Mouse (Mus musculus): ENCODE data around the gene Cacna1c. TPM values are rescaled to one million over a fixed set of nuclear protein-coding genes. Genes with fewer than 3 reads are reported as not detected.

The Cacna1c gene
- total RNA-seq, 2 experiments from 2014 or later, result 2.1 to 2.7 TPM

DNA sequence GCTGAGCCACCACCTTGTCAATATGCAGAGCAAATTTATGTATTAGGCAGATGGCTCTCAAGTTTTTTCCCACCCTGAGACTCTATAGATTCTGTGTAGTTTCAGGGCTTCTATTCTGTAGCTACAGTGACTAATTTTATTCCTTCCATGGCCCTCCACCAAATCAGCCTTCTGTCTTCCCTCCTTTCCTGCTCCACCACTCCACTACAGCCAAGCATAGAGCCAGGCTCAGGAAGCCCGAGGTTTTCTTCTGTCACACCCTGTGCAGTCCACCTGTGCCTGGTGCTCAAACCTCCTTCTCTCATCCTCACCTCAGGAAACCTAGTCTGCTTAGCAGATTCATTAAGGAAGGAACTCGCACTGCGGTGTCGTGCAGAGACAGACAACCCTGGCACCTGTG lies 51.1 kb downstream of the Cacna1c start:
- DNase-seq, result no peak

DNA sequence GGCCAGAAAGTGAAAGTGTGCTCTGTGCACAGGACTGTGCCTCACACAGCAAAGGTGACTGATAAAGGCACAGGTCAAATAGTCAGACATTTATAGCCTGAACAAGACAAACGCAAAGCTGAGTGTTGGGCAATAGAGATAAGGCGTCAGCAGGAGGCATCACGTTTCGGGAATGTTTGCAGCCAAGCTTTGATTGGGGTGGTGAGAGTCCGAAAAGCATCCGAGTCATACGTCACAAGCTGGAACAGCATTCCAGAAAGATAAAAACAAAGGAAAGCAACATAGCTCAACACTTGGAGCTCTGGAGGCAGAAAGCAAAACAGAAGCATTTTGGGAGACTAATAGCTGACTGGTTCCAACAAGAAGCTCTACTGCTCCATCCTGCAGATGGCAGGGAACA lies 56.7 kb downstream of the Cacna1c start:
- no peak for DNase-seq

DNA sequence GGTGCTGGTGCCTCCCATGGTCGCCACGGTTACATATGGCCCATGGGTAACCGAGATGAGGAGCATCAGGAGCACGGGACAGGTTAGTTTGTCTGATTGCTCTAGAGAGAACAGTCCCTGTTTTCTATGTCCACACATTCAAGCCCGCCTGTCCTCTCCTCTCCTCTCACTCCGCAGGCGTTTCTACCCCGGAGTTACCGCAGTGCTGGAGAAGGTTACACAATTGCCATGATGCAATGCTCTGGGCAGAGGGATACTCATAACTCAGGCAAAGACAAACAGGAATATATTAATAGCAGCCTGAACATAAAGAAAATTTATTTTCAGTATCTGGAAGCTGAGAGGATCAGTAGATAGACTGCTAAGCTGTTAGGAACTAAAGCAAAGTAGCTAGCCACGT lies 58.5 kb downstream of the Cacna1c start:
- DNase-seq, result no peak

DNA sequence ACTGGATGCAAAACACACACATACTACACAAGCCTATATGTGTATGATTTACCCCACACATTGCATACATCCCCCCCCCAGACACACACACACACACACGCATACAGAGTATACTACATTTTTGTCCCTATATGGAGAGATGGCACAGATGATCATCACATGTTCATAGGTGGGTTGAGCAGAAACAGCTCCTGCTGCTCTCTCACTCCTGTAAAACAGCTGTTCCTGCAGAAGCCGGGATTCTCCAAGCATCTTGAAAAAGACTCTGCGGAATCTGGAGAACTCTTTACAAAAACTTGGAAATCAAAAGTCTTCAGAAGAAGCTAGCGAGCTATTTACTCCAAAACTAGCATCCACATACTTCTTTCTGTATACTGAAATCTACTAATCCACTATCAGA lies 63.4 kb downstream of the Cacna1c start:
- no peak for DNase-seq

DNA sequence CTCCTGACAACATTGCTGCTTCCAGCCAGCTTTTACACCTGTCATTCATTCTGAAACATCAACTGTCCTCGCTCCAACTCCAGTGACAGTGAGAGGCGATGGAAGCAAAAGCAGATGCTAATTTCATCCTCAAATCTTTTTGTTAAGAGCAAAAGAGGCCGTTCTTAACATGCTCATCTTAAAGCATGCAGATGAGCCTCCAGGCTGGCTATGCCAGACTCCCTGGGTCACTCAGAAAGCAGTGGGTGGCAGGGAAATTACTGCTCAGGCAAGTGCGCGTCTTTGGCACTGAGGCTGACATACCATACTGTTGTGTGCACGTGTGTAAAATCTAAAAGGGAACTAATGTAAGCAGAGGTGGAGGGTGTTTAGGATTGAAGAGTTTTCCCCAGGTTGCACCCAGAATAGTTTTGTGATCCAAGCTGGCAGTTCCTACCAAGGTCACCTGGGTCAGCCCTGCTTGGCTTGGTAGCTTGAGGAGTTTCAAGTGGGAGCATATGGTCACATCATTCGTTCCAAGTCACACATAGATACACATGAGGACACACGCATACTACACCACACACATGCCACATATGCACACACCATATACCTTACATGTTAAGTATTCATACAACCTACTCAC lies 64.0 kb downstream of the Cacna1c start:
- DNase-seq, result no peak

DNA sequence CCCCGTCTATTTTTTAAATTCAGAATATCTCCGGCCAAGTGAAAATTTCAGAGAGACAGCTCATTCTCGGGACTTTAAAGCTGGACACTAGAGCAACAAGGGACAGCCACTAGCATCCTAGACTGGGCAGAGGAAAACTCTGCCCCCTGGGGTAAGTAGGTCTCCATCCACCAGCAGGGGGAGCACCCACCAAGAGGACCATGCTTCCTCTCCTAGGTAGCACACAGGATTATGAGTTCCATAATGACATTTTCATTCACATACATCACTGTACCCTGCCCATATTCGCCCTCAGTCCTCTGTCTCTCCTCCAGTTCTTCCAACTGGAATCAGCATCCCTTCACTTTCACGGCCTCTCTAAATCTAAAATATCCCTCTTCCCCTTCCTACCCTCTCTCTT lies 66.6 kb downstream of the Cacna1c start:
- DNase-seq, result no peak

DNA sequence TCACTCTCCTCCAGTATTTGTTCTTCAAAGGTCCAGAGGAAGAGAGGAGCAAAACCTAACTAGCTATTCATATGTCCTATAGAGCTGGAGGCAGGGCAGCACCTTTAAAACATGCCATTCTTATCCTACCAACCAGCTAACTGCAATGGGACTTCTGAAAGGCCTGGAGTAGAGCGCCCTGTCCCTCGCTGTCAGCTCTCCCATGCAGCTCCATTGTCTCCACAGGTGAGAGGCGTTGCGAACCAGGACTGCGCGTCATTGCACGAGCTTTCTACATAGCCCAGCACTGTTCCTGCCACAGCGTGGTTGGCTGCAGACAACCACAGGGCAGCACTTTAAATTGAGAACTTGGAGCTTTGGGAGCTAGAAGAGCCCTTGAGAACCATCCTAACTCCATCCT lies 67.7 kb downstream of the Cacna1c start:
- DNase-seq, result no peak

DNA sequence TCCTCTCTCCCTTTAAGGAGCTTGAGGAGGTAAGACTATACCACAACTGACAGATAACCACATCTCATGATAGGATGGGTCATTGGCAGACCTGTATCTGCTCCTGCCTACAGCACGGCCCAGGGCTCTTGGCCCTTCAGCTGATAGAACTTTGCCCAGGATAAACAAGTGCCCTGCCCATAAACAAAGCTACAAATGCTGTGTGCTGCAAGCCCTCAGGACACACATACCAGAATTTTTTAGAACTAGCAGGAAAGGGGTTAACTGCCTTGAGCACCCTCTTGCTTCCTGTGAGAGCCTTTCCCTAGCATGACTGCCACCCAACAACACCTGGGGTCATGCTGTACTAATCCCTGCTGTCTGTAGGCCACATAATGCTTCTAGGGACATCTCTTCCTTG lies 68.1 kb downstream of the Cacna1c start:
- DNase-seq, result no peak

DNA sequence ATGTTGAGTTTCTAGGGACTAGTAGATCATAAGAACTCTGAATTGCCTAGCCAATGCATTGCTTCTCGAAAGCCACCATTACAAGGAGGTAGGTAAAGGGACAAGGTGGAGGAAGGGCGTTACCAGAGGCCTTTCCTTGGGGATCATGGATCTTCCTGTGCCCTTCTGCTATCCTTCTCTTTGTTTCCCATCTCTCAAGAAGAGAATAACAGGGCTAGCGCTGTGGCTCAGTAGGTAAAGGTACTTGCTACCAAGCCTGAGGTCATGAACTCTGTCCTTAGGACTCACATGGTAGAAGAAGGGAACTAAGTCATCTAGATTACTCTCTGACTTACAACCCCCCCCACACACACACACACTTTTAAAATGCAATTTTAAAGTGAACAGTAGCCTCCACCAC lies 69.2 kb downstream of the Cacna1c start:
- DNase-seq, result no peak

DNA sequence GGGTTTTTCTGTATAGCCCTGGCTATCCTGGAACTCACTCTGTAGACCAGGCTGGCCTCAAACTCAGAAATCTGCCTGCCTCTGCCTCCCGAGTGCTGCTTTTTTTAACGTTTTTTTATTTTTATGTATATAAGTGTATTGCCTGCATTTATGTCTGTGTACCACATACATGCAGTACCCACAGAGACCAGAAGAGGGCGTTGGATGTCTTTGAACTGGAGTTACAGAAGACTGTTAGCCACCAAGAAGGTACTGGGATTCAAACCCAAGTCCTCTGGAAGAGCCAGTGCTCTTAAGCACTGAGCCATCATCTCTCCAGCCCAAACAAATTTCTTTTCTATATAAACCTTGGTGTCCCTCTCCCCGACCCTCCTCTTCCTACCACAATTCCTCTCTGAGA lies 77.8 kb downstream of the Cacna1c start:
- DNase-seq, result no peak

DNA sequence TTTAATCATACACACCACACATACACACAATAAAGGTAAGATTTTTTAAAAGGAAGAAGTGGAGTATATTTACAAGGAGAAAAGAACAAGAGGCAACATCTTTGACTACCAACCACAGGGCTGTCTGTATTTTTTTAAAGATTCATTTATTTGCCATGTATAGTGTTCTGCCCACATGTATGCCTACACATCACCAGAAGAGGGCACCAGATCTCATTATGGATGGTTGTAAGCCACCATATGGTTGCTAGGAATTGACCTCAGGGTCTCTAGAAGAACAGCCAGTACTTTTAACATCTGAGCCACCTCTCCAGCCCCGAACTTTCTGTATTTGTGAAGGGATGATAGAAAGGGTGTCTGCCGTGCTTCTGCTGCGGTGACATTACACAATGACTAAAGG lies 79.9 kb downstream of the Cacna1c start:
- no peak for DNase-seq

DNA sequence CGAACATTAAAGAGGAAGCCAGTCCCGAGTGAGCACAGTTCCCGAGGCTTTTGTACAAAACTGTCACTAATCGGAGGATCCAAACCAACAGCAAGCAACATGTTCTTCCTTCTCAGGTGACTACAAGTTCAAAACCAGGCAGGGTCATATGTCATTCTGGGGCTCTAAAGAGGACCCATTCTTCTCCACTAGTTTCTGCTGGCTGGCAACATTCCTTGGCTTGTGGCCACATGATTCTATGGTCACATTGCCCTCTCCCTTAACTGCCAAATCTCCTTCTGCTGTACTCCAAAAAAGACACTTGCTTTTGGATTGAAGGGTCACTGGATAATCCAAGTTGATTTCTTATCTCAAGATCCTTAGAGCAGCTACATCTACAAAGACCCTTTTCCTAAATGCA lies 82.9 kb downstream of the Cacna1c start:
- no peak for DNase-seq

DNA sequence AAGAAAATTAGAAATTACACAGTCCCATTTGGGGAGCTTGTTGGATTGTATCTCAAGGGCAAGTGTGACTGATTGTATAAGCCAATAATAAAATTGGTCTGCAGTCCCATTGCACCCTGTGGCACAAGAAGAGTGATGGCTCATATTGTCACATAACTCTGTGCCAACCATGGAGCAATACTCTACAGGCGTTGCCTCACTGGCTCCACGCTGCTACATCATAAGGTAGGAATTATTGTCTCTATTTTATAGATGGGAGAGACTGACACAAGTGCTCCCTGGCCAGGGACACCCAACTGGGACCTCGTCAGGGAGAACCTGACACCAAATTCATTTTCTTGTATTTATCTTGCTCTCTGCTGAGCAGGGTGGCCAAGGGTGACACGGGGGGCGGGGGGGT lies 85.8 kb downstream of the Cacna1c start:
- DNase-seq, result no peak

DNA sequence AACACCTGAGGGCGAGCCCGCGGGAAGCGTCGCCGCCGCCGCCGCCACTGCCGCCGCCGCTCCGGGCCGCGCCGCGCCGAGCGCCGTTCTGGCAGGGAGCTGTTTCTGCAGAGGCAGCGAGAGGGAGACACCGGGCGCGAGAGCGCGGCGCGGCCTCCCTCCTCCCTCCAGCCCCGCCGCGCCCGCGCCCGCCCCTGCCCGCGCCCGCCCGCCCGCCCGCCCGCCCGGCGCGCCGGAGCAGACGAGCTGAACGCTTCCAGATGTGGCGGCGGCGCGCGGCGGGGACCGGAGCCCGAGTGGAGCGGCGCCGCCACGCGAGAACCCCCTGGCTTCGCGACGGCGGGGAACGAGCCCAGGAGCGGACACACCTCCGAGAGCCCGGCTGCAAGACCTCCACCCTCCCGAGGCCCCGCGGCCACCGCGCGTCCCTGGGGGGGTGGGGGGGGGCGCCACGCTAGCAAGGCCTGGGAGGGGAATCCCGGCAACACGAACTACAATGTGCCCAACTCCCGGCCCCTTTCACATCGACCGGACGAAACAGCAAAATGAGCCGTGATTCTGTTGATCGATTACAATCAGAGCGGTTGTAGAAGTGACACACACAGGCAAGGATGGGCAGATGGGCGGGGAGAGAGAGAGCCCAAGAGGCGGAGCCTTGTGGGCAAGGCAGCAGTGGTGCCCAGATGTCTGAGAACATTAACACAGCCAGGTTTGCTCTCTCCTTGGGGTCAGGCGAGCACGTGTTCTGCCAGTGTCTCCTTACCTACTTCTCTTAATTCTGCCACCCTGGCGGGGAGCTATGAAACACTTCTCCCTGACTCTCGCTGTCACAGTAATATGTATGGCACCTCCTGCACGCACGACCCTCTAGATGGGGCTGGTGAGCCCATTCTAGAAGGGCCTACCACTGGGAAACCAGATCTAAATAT lies 87.5 kb downstream of the Cacna1c start:
- DNase-seq, result peak; percentile 25

DNA sequence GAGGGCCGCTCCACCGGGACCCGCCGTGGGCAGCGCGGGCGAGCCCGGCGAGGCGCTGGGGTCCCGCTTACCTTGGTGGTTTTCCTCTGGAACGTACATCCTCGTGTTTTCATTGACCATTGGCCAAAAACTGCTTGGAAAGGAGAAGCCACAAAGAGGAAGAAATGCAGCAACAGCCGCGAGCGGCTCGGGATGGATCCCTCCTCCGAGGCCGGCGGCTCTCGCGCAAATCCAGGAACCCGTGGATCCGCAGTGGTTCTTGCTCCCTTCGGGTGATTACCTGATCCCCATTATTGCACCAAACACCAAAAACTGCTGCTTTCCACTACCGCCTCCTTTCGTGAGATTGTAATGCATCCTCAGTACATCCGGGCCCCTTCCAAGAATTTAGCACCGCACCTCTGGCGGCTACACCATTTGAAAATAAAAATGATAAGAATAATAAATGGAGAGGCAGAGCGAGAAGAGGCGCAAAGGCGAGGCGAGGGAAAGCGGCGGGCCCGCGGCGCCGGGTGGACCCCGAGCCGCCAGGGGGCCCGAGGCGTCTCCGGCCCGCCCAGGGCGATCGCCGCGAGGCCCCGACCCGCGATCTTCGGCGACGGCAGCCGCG lies 88.3 kb downstream of the Cacna1c start:
- no peak for DNase-seq

DNA sequence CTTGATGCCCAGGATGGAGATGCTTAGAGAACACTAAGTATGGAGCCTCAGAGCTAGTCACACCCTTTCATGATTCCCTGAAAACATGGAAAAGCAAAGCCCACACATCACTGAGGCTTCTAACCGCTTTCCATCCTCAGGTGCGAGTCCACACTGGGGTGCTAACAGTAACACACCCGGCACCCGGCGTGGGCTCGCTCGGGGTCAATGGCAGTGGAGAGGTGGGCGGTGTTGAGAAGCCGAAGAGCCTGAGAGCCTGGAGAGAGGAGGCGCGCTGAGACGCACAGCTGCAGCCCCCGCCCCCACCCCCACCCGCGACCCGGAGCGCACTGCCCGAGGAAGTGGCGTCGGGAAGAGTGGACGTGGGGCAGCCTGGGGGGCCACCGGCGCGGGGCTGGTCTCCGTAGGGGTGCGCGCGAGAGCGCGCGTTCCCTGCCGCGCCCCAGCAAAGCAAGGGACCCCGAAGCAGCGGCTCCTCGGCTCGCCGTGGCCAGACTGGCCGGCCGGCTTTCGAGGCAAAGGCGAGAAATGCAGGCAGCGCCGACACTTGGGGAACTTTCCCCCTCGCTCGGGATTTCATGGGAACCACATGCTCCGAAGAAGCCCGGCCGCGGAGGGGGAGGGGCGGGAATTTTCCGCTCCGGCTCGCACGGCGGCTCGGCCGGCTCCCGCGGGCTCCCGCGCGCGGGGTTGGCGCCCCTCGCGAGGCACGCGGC lies 88.9 kb downstream of the Cacna1c start:
- peak; percentile 18 for DNase-seq

DNA sequence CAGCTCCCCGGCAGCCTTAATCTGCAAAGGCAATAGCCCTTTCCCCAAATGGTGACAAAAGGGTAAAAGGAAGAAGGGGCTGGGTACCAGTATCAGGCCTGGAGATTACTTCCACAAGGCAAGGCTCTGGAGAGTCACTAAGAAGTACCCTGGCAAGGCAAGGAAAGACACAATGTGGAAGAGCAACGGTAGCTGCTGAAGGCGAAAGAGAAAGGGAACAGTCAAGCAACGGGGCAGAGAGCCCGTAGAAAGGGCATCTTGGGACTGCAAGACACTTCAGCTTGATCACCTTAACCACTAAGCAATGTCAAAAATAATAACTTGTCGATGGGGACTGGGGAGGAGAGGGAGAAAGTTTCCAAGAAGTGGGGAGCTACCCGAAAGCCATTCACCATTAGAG lies 89.5 kb downstream of the Cacna1c start:
- no peak for DNase-seq

DNA sequence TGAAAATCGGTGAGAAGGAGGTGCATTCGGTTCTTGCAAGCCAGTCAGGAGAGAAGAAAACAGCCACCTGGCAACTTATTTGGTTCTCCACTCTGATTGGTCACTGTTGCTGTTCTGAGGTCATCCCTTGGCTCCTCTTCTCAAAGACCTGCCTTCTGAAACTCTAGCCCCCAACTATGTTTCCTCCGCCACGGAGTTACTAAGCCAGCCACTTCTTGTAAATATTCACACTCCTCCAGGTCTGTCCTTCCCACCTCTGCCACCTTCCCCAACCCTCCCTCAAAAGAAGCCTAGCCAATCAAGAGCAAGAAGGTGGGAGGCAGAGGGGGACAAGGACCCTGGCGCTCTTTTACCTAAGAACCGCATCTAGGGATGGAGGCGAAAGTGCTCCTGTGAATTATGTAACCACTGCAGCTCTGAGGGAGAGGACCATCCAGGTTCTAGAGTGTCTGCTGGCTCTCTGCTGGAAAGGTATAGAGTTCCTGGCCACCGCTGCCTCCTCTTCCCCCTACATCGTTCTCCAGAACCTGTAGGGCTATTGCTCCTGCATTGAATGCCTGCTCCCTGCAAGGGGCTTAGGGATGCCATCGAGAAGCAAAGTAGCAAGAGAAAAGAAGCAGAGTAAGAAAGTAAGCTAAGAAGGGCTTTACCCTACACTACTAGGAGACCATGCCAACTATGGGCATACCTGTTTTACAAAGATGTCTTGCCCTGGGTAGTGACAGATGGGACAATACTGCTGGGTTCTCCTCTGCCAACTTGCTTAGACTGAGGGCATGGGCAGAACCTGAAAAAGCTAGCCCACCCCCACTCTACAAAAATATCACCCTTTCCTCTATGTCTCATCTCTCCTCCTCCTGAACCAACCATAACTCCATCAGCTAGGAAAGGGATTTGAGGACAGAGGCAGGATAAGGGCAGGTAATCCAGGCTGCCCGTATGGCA lies 90.3 kb downstream of the Cacna1c start:
- DNase-seq, result no peak

DNA sequence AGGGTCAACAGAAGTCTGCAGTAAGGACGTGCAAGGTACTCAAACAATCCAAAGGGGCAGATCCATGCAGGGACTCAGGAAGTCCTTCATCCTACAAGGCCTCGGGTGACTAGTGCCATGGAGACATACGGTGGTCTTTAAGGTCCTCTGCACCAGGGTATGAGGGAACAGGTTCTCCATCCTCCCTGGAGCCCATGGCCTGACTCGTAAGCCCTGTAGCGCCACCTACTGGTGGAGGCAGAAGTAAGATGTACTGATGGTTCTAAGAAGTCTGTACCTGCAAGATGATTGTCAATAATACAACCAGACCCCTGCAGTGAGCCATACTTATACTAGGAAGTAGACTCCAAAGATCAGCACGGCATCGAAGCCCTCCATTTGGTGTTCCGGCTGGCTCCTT lies 92.0 kb downstream of the Cacna1c start:
- peak; percentile 55 for DNase-seq

DNA sequence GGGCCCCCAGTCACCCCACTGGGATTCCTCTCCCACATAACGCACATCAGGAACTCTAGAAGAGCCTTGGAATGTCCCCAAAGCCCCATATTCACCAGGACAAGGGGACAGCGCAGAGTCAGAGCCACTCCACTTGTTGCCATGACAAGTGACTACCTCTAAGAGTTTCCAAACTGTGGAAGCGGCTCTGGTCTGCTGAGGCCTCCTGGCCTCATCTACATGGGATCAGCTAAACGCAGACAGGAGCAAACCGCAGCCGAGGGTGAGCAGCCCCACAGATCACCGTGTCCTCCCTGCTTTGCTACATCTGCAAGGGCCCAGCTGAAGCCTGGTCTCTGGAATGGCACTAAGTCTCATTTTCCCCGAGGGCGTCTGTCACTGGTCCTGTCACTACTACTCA lies 93.3 kb downstream of the Cacna1c start:
- DNase-seq, result no peak

DNA sequence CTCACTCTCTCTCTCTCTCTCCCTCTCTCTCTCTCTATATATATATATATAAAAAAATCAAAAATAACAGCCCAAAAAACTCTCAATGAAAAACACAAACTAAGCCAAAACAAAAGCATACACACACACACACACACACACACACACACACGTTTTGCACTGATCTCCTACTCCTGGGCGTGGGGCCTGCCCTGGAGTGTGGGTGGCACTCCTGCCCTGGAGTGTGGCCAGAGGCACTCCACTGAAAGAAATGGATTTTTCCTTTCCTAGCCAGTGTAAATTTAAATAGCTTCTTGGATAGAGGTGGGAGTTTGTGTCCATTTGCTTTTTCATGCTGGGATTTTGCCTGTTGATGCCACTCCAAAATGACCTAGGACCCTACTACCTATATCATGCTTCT lies 96.9 kb downstream of the Cacna1c start:
- no peak for DNase-seq

DNA sequence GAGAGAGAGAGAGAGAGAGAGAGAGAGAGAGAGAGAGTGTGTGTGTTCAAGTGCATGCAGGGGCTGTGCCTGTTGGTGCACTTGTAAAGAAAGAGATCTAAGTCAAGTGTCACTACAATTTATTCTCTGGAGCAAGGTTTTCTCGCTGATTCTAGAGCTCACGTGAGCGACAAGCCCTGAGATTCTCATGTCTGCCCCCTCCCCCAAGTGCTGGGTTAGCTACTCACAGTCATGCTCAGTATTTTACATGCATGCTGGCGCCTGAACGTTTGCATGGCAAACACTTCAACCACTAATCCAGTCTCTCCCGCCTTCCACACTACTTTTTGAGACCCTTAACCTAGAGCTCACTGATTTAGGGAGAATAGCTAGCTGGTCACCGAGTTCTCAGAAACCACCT lies 99.7 kb downstream of the Cacna1c start:
- DNase-seq, result no peak

All from gastrocnemius, postnatal 25 days (tissue).